Mouse (Mus musculus): ENCODE measurements at regions not wholly inside any gene's neighbourhood (a gene's known extent, or its start where the extent isn't known, plus 50 kb on each side); places are given as distances from the start of the nearest gene placed in this dataset.

GRCm38 (mm10) chrX:44432251-44432650 lies 64.1 kb upstream of the Dcaf12l2 start:
- DNase-seq (ENCODE audit: low spot score in 2 of 2), result peak; percentile 3 to 10

All from layer of hippocampus, postnatal 10 days (tissue).